Mouse (Mus musculus) v-Abl transformed pro-B cells (cell line): Measurements from ENCODE around the gene Gm20831.
"Not testable (repeated sequence)": the region's sequence is repeated elsewhere in the genome, so short reads cannot be mapped to it uniquely, and the experiment has no call there.

Source experiments
- in situ Hi-C, 2 experiments: fragments of 400-800 bp; cut with MboI; formaldehyde crosslinking; loops; one replicate each; pipeline ENCODE4 v1.15.1; 2025; ENCODE audit not compliant: unreplicated experiment in 2 of 2

The Gm20831 gene

GRCm38 (mm10) chrY:17874441-17874840 lies at the start of gene Gm20831, which contains the start of gene Gm20772:
Gene Gm20831, plus strand, starts transcription at chrY:17874741.
Gene Gm20772, plus strand, starts transcription at chrY:17874741.
- in situ Hi-C loops, result not testable (repeated sequence)

- in situ Hi-C loops, result not testable (repeated sequence)
These were observed 28.4 kb upstream of the Gm20831 start, which contains the start of gene Gm21904 for GRCm38 (mm10) chrY:17846166-17846565. Gene Gm21904, minus strand, starts transcription at chrY:17846266.

GRCm38 (mm10) chrY:17937230-17937629 lies 62.7 kb downstream of the Gm20831 start, which contains the start of gene Srsy:
Gene Srsy, minus strand, starts transcription at chrY:17937330.
- in situ Hi-C loops, result not testable (repeated sequence)
